Mouse (Mus musculus) ES-E14 (cell line): ENCODE data around the gene Rcbtb2. TPM values are rescaled to one million over a fixed set of nuclear protein-coding genes. Genes with fewer than 3 reads are reported as not detected.

Experiments used
- DNase-seq: peaks from one replicate; pipeline ENCODE4 v3.0.0-alpha.2; 2013; ENCODE audit warnings: low read depth, low spot score
- H3K27ac ChIP-seq: 2 replicates; pipeline ENCODE4 v1.5.1; 2012; ENCODE audit warnings: low read depth, mild to moderate bottlenecking, low read length, moderate library complexity, mixed read lengths; ENCODE audit not compliant: poor library complexity, insufficient read depth, severe bottlenecking
- H3K36me3 ChIP-seq: 2 replicates; pipeline ENCODE4 v1.6.1; 2012; ENCODE audit warnings: mild to moderate bottlenecking, low read length, moderate library complexity, mixed read lengths; ENCODE audit not compliant: control insufficient read depth, poor library complexity, insufficient read depth, severe bottlenecking
- H3K4me1 ChIP-seq, 2 experiments: fragments of 150-350 bp in 1 of 2; sonication (generic) in 1 of 2; 2 replicates each; pipeline ENCODE4 v1.6.1; 2012; ENCODE audit warnings: low read length in 2 of 2, mild to moderate bottlenecking in 1 of 2, mixed read lengths in 1 of 2; ENCODE audit not compliant: control insufficient read depth in 2 of 2, insufficient read depth in 2 of 2, poor library complexity in 1 of 2
- H3K4me3 ChIP-seq, 2 experiments: fragments of 150-350 bp in 1 of 2; sonication (generic) in 1 of 2; 2 replicates each; pipeline ENCODE4 v1.5.1; 2012; ENCODE audit warnings: low read length in 2 of 2, low read depth in 1 of 2, mild to moderate bottlenecking in 1 of 2, mixed read lengths in 1 of 2; ENCODE audit not compliant: insufficient read depth in 1 of 2, poor library complexity in 1 of 2, severe bottlenecking in 1 of 2
- H3K9ac ChIP-seq: 2 replicates; pipeline ENCODE4 v1.6.1; 2012; ENCODE audit warnings: low read depth, mild to moderate bottlenecking, low read length, mixed read lengths; ENCODE audit not compliant: poor library complexity, insufficient read depth, severe bottlenecking
- H3K9me3 ChIP-seq: fragments of 150-350 bp; sonication (generic); 2 replicates; pipeline ENCODE4 v1.6.1; 2012; ENCODE audit warnings: low read depth, mild to moderate bottlenecking, low read length; ENCODE audit not compliant: control insufficient read depth, insufficient read depth
- CHD2 ChIP-seq: IDR thresholded peaks from 2 replicates; pipeline ENCODE4 v1.6.1; 2014; ENCODE audit warnings: mild to moderate bottlenecking, low read depth, low read length, inconsistent platforms
- HCFC1 ChIP-seq: IDR thresholded peaks from 2 replicates; pipeline ENCODE4 v1.6.1; 2012; ENCODE audit warnings: low read length, inconsistent platforms, borderline replicate concordance; ENCODE audit not compliant: insufficient read depth
- MAFK ChIP-seq: IDR thresholded peaks from 2 replicates; pipeline ENCODE4 v1.6.1; 2014; ENCODE audit warnings: mild to moderate bottlenecking, low read depth, low read length, inconsistent platforms; ENCODE audit not compliant: insufficient read depth
- ZC3H11A ChIP-seq: IDR thresholded peaks from 2 replicates; pipeline ENCODE4 v1.6.1; 2012; ENCODE audit warnings: low read depth, mild to moderate bottlenecking, inconsistent platforms, low read length, borderline replicate concordance
- ZNF384 ChIP-seq: IDR thresholded peaks from 2 replicates; pipeline ENCODE4 v1.6.1; 2012; ENCODE audit warnings: low read depth, low read length, inconsistent platforms
- in situ Hi-C, 2 experiments: fragments of 600-800 bp; cut with MboI; formaldehyde crosslinking; loops; one replicate each; pipeline ENCODE4 v1.15.1; 2025; ENCODE audit warnings: low sequenced_read_pairs in 2 of 2, inconsistent platforms in 1 of 2; ENCODE audit not compliant: unreplicated experiment in 2 of 2
- total RNA-seq: library from RNA; depleted of rRNA; stranded (reverse); fragments of 300-350 nt; gene quantifications from 2 replicates; pipeline ENCODE4 v1.2.3, GENCODE M21; 2012

The Rcbtb2 gene
- total RNA-seq, 1 experiment = 11.2 TPM

GRCm38 (mm10) chr14:73169926-73170844 lies 47.3 kb downstream of the Rcbtb2 start:
- Histone ChIP-seq H3K4me3 (no peak overlapping the region), H3K4me1 (no peaks in the 10 kb centered on the region), H3K36me3 (peaks cover 5% of the 10 kb centered on the region; the same call in 1 of the 2 replicates), H3K9me3 (no peaks in the 10 kb centered on the region), H3K27ac (no peak overlapping the region), H3K9ac (no peak overlapping the region)
- DNase-seq = no peak
- in situ Hi-C loops = no loop called here
- no peak for TF ChIP-seq ZC3H11A
- TF ChIP-seq ZNF384 = no peak
- TF ChIP-seq CHD2 = no peak
- no peak for TF ChIP-seq MAFK
- no peak for TF ChIP-seq HCFC1

- DNase-seq = no peak
- in situ Hi-C loops = no loop called here
- peaks cover 6% of the 10 kb centered on the region; the same call in 1 of the 2 replicates for H3K36me3 ChIP-seq
Observed at GRCm38 (mm10) chr14:73172196-73173011, 49.6 kb downstream of the Rcbtb2 start.

GRCm38 (mm10) chr14:73173662-73174061 lies 50.8 kb downstream of the Rcbtb2 start:
- no peak for TF ChIP-seq MAFK
- TF ChIP-seq ZNF384 = no peak
- no peak for TF ChIP-seq ZC3H11A
- TF ChIP-seq CHD2 = no peak
- no peak for TF ChIP-seq HCFC1
- Histone ChIP-seq H3K36me3 (peaks cover 9% of the 10 kb centered on the region; the same call in 1 of the 2 replicates), H3K9ac (no peak overlapping the region), H3K9me3 (no peaks in the 10 kb centered on the region), H3K4me3 (no peak overlapping the region), H3K27ac (no peak overlapping the region), H3K4me1 (no peaks in the 10 kb centered on the region)
- DNase-seq = no peak
- in situ Hi-C loops = no loop called here

More at GRCm38 (mm10) chr14:73172196-73173011, 49.6 kb downstream of the Rcbtb2 start:
- no peak overlapping the region for H3K4me3 ChIP-seq
- TF ChIP-seq ZNF384 (no peak), CHD2 (no peak), MAFK (no peak), HCFC1 (no peak), ZC3H11A (no peak)
- no peak overlapping the region for H3K27ac ChIP-seq
- no peak overlapping the region for H3K9ac ChIP-seq
- H3K4me1 ChIP-seq = no peaks in the 10 kb centered on the region
- H3K9me3 ChIP-seq = no peaks in the 10 kb centered on the region

- H3K4me1 ChIP-seq = no peaks in the 10 kb centered on the region
- H3K27ac ChIP-seq = no peak overlapping the region
- no peaks in the 10 kb centered on the region for H3K9me3 ChIP-seq
- DNase-seq = no peak
- in situ Hi-C loops = no loop called here
- H3K36me3 ChIP-seq = peaks cover 9% of the 10 kb centered on the region; the same call in 1 of the 2 replicates
- no peak for TF ChIP-seq MAFK
- no peak for TF ChIP-seq ZNF384
- TF ChIP-seq CHD2 = no peak
- TF ChIP-seq ZC3H11A = no peak
- TF ChIP-seq HCFC1 = no peak
- no peak overlapping the region for H3K9ac ChIP-seq
- no peak overlapping the region for H3K4me3 ChIP-seq
Observed at GRCm38 (mm10) chr14:73174091-73174995, 51.5 kb downstream of the Rcbtb2 start.
